Mouse (Mus musculus): ENCODE results near the gene Pigg. TPM values are rescaled to one million over a fixed set of nuclear protein-coding genes. Genes with fewer than 3 reads are reported as not detected.
"Not testable (repeated sequence)": the region's sequence is repeated elsewhere in the genome, so short reads cannot be mapped to it uniquely, and the experiment has no call there.

Pigg gene
- 10 to 100 TPM; 12.4 to 14.0 TPM for total RNA-seq (2021)
- long read RNA-seq, experiment 1, full-length matches to known transcripts = 5 of 22 reads
- long read RNA-seq, experiment 1, partial matches to known transcripts = 5 of 22 reads
- long read RNA-seq, experiment 1, other reads (novel, unspliced or antisense) = 12 of 22 reads
- long read RNA-seq, experiment 2, partial matches to known transcripts = 1 of 19 reads
- long read RNA-seq, experiment 2, other reads (novel, unspliced or antisense) = 18 of 19 reads

DNA sequence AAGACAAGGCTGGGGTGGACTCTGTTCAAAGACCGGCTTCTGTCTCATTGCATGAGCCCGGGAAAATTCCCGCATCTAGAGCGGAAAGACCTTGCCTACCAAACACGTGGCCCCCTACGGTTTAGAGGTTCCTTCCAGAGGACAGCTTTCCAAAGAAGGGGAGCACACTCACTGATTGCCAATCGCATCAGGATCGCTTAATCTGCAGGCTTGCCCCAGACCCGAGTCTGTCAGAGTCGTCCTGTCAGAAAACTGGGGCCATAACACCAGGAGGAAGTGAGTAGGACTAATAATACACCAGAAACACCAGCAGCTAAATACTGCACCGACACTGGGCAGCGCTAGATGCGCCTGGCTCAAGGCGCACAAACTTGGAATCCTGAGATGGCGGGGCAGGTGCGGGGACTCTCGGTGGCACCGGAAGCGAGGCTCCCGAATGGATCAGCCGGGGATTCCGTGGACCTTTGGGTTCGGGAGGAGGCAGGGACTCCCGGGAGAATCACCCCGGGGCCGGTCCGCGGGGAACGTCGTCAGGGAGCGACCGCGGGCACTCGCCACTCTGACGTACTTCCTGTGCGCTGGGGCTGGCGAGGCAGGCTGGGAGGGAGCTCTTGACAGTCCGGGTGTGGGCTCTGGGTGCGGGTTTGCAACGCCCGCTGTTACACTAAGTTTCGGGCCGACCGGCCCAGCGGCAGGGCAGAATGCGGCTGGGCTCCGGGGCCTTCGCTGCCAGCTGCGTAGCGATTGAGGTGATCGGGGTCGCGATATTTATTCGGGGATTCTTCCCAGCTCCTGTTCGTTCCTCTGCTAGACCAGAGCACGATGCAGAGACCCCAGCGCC is at the start of gene Pigg:
Gene Pigg (plus strand): TSS at position 386 of the 841 bp plus-strand sequence.
- DNase-seq = peak; percentile 96

DNA sequence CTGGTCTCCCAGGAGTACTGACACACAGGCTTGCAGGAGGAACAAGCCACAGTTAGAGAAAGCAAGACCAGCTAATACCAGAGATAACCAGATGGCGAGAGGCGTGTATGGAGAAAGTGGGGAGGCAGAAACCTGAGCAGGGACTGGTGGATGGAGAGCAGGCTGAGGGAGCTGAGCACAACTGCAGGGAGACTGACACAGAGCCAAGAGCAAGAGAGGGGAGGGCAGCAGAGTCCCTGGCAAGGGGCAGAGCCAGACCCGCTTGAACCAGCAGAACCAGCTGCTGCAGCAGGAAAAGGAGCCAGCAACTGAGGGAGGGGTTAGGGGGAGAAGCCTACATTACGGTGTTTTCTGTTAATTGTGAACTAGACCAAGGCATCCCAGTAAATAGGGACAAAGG is 49.7 kb upstream of the Pigg start:
- DNase-seq = no peak

DNA sequence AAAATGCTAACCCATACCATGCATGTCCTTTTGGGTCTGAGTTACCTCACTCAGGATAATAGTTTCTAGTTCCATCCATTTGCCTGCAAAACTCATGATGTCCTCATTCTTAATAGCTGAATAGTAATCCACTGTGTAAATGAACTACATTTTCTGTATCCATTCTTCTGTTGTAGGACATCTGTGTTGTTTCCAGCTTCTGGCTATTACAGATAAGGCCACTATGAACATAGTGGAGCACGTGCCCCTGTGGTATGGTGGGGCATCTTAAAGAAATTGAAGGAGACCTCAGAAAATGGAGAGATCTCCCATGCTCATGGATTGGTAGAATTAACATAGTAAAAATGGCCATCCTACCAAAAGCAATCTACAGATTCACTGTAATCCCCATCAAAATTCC is 48.6 kb upstream of the Pigg start:
- DNase-seq = not testable (repeated sequence)

DNA sequence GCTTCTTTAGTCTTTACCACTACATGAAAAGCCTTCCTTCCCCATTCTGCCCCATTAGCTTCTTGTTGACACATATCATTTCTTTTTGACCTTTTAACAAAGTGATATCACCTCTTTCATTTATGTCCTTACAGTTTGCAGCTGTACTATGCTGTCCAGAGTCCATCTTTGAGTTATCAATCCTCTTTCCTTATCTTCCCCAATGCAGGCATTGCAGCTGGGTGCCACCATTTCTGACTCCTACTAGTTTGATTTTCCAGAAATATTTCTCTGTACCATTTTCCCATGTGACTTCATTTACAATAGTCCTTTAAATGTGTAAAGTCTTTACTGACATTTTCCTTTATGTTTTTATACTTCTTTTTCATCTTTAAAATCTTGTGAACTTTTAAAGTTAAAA is 45.4 kb upstream of the Pigg start:
- no peak for DNase-seq

DNA sequence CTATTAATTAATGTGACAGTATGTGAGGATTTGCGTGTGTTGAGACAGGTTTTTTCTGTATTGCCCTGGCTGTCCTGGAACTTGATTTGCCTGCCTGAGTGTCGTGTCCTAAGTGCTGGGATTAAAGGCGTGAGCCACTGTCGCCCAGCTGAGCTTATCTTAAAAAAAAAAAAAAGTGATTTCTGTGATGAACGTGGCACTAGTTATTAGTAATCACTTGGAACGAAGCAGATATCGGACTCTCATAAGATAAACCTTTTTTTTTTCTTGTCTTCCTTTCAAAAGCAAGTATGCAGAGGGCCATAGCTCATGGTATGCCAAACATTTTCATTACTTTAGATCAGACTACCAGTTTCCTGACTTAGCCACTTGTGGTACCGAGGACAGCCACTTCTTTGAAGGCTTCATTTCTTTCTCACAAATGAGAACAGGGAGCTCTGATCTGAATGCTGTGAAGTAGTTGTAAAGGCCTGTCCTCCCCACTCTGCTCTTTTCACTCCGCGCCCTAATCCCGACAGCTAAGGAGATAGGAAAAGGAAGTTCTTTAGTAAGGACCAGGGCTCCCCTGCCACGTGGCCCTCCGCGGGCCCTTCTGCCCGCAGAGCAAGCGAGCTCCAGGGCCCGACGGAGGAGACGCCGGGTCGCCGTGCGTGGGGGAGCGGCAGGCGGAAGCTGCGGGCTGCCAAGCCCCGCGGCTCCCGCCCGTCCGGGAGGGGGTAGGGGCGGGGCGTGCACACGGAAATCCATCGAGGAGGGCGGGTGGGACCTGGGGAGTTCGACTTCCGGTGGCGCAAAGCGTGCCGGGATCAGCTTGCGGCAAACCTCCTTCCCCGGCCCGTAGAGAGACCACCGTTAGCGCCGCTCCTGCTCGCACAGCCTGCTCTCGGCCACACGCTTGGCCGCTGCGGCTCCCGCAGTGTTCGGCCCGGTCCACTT is 44.0 kb upstream of the Pigg start, which contains the start of gene Dr1:
Gene Dr1 (plus strand): TSS at position 771 of the 936 bp plus-strand sequence.
- DNase-seq = peak; percentile 91 to 97

DNA sequence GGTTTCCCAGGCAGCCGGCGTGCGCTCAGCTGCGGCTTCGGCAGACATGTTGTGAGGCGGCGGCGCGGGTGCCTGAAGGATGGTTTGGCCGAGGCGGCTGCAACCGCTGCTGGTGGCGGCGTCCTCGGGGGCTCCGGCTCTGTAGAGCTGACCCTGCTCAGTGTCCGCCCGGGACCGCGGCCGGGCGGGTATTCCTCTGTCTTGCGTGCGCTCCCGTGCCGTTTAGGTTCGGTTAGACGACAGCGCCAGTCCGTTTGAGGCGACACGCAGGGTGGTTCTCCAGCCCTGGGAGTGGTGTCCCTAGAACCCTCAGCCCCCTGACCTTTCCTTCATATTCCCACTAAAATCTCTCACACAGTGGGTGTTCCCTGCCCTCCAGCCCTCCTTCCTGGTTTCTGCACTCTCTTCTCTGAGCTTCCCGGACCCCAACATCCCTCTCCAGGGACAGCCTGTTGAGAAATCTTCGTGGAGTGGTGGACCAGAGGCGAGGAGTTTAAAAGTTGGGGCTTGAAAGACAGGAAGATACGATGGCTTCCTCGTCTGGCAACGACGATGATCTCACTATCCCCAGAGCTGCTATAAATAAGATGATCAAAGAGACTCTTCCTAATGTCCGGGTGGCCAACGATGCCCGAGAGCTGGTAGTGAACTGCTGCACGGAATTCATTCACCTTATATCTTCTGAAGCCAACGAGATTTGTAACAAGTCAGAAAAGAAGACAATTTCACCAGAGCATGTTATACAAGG is 43.2 kb upstream of the Pigg start:
- DNase-seq = no peak

DNA sequence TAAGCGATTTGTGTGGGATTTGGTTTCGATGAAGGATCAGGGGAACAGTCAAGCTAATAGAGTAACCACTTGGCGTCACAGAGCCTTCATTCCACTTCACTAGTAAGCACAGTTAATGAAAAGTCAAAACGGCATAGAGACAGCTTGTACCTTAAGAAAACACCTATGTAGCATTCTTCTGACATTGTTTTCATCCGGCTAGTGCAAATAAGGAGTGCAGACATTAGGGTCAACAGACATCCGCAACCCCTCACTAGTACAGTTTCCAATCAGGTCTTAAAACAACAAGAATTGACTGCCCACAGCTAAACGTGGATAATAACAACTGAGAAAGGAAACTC is 42.6 kb upstream of the Pigg start:
- no peak for DNase-seq

DNA sequence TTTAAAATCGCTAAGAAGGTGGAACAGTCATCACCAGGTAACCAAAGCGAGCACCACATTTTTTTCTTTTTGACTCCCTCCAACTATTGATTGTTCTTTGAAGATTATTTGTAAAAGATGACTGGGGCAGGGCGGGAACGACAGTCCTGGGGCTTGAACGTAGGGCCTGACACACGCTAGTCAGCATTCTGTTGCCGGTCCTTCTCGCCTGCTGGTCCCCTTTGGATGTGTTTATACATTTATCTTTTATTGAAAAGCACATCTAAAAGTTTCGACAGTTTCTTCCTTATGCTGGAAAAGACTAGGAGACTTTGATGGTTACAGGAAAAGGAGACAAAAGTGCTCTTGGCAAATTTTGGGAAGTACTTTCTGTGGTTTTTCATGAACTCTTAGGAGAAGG is 42.0 kb upstream of the Pigg start:
- DNase-seq = no peak

DNA sequence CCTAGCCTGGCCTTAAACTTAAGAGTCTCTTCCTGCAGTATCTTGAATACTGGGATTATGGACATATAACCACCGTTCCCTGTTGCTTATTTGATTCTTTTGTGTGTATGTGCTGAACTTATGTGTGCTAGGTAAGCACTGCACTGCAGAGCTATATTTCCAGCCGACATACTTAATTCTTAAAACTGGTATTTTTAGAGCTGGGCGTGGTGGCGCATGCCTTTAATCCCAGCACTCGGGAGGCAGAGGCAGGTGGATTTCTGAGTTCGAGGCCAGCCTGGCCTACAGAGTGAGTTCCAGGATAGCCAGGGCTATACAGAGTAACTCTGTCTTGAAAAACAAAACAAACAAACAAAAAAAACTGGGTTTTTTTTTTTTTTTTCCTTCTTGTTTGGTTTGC is 41.1 kb upstream of the Pigg start:
- DNase-seq = not testable (repeated sequence)

DNA sequence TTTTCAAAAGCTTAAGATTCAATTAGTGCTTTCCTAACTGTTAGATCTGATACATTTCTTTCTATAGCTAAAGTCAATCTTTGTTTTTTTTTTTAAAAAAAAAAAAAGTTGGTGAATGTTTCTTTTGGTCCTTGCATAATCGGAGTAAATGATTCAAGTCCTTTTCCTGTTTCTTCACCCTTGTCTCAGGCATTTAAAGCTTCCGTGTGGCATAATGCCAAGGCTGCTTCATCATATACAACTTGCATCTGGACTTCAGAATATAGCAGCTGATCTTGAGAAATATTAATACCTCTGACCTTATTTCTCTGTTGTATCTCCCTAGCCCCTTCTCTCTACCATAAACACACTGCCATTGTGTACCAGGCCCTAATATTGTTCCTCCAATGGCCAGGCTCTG is 25.5 kb upstream of the Pigg start:
- no peak for DNase-seq

DNA sequence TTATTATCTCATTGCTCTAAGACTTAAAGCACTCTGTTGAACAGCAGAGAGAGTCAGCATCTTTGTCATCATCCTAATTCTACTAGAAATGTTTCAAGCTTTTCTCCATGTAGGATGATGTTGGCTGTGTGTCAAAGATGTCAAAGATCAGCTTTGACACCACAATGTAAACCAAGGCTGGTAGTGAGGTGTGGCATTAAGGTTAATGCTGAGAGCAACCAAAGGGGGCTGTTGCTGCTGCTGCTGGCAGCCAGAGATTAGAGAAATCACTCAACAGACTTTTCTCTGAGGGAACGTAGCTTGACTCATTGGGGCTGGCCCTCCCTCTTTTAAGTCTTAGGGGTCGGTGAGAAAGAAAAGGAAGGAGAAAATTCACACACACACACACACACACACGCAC is 10.8 kb upstream of the Pigg start:
- no peak for DNase-seq

DNA sequence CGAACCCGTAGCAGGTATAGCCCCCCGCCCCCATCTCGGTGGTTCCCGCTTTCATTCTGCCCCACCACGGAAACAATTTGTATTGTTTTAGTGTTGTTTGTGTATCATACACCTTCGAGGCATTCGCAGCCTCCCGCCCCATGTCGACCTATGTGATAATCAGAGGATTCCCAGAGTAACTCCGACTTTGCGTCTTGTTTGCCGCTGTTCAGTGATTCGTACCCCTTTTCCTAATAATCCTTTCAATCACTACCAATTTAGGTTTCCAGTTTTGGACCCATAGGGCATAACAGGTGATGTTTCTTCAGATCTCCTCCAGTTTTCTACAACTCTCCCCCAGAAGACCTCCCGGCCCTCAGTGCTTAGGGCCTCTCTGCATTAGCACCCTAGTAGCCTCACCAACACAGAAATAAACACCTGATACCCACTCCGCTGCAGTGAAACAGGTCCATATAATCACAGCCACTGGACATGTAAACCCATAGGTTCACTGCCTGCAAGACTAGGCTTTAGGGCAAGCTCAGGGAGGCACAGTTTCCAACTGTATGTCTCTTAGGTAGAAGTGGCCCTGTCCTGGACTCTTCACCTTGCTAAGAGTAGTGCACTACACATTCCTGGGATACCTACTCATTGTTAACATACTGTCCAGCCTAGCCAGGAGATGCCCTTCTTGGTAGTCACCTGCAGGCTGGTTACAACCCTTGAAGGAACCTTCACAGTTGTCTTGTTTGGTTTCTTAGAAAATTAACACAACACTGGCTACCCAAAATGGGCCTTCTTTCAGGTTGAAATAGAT is 854 bp downstream of the Pigg start:
- DNase-seq = peak in 1 of 2 experiments; percentile 0

DNA sequence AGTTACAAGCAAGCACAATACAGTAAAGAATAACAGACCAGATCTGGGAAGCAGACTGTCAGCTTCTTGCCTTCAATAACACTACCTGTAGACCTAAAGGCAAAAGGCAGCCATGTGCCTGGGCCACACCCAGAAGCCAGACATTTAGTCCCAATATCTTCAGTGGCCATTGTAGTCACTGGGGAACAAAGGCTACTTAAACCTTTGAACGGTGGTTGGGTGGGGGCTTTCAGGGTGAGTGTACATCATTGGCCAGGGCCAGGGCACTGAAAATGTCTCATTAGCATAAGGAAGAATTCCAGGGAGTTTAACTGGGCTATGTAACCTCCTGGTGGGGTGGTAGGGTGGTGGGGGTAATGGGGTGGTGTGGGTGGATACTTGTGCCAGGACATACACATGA is 18.6 kb downstream of the Pigg start:
- DNase-seq = no peak

DNA sequence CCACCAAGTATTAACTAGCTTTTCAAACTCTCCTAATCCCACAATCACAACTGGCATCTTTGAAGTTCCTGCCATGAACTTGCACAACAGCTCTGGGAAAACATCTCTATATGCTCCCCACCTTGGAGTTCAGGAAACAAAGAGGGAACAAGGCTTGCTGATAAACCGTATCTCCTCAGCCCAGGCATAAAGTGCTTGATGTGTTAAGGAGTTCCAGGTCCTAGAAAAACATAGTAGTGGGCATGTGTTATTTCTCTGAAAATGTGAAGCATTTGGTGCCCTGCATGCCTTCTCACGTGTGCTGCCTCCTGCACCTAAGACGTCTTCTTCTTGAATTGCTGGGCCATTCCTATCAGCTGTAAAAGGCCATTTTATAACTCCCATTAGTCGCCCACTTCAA is 25.0 kb downstream of the Pigg start:
- no peak for DNase-seq

DNA sequence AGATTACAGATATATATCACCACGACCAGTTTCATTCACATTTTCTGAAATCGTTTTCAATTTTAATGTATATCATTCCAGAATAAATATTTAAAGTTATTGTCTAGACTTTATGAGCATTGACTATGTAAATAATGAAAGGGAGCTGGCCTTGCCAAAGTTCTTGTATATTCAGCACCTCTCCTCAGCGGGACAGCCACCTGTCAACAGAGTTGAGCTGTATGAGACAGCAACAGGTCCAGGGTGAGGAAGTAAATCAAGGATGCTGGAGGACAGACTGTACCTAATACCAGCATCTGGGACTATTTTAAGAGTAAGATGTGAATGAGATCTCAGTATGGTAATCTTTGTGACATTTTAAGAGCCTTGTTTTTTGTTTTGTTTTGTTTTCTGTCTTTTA is 25.6 kb downstream of the Pigg start:
- DNase-seq = no peak

DNA sequence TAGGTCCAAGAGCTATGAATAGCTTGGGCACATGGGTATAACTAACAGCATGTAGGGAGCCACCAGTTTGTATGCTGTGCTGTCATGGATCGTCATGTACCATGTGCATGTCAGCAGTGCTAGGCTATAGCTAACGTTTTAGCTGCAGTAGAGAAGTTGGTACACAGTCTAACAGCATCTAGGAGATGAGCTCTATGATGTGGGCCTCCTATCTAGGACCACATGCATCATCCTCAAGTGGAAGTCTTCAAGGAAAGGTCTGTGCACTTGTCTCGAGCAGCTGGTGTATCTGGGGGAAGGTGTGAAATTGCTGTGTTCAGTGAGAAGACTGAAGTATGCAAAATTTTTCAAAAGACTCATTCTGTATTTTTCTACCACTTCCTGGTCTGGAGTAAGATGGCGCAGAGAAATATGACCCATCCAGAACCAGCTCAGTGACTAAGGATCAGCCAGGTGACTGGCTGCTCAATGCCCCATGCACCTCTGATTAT is 31.3 kb downstream of the Pigg start:
- DNase-seq = no peak

DNA sequence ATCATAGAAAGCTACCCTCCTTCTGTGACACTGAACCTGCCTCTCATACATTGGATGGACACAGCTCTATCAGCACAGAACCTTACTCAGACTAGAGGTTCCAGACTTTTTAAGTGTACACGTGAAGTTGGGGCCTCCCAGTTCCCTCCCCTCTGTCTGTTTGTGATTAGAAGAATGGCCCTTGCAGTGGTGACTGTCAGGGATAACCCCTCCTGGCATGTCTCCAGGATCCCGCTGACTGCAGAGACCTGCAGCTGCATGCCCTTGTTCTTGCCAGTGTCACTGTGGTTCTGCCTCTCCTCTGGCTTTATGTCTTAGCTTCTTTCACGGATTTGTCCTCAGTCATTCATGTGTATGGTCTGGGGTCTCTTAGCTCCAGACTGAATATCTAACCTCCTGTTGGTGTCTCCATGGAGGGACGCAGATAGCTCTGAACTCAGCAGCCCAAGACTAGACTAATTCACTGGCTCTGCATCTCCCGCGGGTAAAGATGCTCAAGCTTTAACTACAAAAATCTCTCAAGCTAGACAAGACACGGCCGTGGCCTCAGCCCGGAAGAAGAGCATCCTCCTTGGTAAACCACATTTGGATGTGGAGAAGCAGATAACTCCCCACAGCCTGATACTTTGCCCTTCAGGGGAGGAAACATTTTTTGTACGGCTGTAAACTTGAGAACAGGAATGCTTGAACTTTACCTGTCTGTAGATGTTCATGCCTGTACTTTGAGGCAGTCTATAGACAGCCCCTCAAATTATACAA is 33.1 kb downstream of the Pigg start:
- DNase-seq = no peak

DNA sequence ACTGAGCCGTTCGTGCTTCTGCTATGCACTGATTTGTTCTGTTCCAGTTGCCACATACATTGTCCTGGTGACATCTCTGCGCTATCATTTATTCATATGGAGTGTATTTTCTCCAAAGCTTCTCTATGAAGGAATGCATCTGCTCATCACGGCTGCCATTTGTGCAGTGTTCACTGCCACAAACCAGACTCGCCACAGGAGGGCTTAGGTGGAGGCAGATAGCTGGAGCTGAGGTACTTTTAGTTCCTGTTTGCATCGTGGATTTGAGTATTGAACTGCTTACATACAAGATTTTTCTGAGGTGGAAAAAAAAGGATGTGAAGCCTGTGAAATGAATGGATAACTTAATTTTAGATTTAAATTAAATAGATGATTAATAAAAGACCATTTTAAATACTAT is 35.4 kb downstream of the Pigg start:
- no peak for DNase-seq

DNA sequence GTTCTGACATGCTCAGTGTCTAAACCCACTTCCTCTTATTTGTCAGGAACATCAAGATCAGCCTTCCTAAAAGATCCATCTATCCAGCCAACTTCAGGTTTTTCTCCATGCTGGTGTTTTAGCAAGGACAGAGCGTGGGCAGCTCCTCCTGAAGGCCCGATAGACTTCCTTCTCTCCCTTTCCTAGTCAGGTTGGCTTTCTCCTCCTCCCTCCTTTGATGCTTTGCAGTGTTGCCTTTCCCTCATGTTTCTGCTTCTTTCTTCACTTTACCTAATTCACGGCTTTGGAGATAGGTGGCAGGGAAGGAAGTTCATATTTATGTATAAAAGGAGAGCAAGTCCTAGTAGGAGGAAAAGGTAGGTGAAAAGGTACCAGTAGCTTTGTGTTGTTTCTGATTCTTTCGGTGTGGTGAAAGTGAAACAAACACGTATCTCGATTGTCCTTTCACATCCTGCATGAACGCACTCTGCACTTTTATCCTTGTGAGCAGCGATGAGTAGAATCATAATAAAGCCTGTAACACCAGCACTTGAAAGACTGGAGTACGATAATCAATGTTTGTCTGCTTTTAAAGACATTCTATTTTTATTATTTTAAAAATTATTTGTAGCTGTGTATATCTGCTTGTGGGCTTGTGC is 37.2 kb downstream of the Pigg start:
- DNase-seq = no peak

DNA sequence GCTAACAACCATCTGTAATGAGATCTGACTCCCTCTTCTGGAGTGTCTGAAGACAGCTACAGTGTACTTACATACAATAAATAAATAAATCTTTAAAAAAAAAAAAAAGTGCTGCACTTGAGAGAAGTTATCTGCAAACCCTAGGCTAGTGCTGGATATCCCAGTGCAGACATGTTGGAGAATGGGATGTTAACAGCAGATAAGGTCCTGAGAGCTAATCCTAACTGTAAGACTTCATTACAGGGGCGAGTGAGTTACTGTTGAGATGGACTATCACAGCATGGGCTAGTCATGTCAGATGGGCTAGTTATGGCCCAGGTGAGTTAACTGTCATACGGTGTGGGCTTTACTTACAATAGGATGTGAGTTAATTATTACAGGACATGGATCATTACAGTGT is 41.6 kb downstream of the Pigg start:
- DNase-seq = no peak
